Mouse (Mus musculus): Measurements from ENCODE around the gene Tepsin. TPM values are rescaled to one million over a fixed set of nuclear protein-coding genes. Genes with fewer than 3 reads are reported as not detected.

Gene Tepsin
- total RNA-seq, 2 experiments from 2014 or later = 5.2 to 6.3 TPM

- DNase-seq = no peak
These were observed 34.4 kb downstream of the Tepsin start for GRCm38 (mm10) chr11:120064006-120064667.

- DNase-seq = no peak
These were observed 35.2 kb downstream of the Tepsin start for GRCm38 (mm10) chr11:120063326-120063725.

- DNase-seq = no peak
These were observed 37.9 kb downstream of the Tepsin start for GRCm38 (mm10) chr11:120060634-120061033.

GRCm38 (mm10) chr11:120055953-120056732 lies 42.4 kb downstream of the Tepsin start:
- DNase-seq = no peak

- no peak for DNase-seq
These were observed 44.7 kb downstream of the Tepsin start for GRCm38 (mm10) chr11:120053846-120054245.

- no peak for DNase-seq
These were observed 46.3 kb downstream of the Tepsin start for GRCm38 (mm10) chr11:120052274-120052673.

GRCm38 (mm10) chr11:120051124-120051811 lies 47.3 kb downstream of the Tepsin start:
- DNase-seq = no peak

GRCm38 (mm10) chr11:120049067-120049466 lies 49.5 kb downstream of the Tepsin start:
- no peak for DNase-seq

- no peak for DNase-seq
These were observed 50.3 kb downstream of the Tepsin start for GRCm38 (mm10) chr11:120048252-120048556.

GRCm38 (mm10) chr11:120047531-120048251 lies 50.8 kb downstream of the Tepsin start:
- DNase-seq = no peak

GRCm38 (mm10) chr11:120046553-120047191 lies 51.9 kb downstream of the Tepsin start, which contains the start of gene Aatk:
Aatk (minus strand) TSS chr11:120047167.
- peak; percentile 42 for DNase-seq

GRCm38 (mm10) chr11:120045839-120046552 lies 52.5 kb downstream of the Tepsin start:
- peak; percentile 43 for DNase-seq

GRCm38 (mm10) chr11:120045341-120045740 lies 53.2 kb downstream of the Tepsin start:
- no peak for DNase-seq

- DNase-seq = no peak
These were observed 56.2 kb downstream of the Tepsin start for GRCm38 (mm10) chr11:120042141-120042838.

- DNase-seq = no peak
These were observed 57.1 kb downstream of the Tepsin start for GRCm38 (mm10) chr11:120041191-120042123.
